Mouse (Mus musculus) hematopoietic multipotent progenitor cell, adult 10-12 weeks (in vitro differentiated cells): ENCODE results near the gene Dmrta2. TPM values are rescaled to one million over a fixed set of nuclear protein-coding genes. Genes with fewer than 3 reads are reported as not detected.

ENCODE experiments used
- polyA plus RNA-seq: library from polyadenylated mRNA; stranded (reverse); fragments of >175 nt; gene quantifications from 2 replicates; pipeline ENCODE4 v1.2.3, GENCODE M21; 2012; ENCODE audit warnings: low replicate concordance

Gene Dmrta2
- polyA plus RNA-seq: 0.37 and 1.3 TPM in 2 replicates

GRCm38 (mm10) chr4:109977148-109978067 is at the start of gene Dmrta2:
Dmrta2 (plus strand) TSS chr4:109978053.

